Mouse (Mus musculus): Measurements from ENCODE around the gene Pdhx. TPM values are rescaled to one million over a fixed set of nuclear protein-coding genes. Genes with fewer than 3 reads are reported as not detected.

The Pdhx gene
- polyA plus RNA-seq, 1 experiment, result 20.3 TPM

GRCm38 (mm10) chr2:103020191-103020987 is 52.9 kb downstream of the Pdhx start:
- H3K4me3 ChIP-seq (ENCODE audit: insufficient read depth, low read length), result no peak overlapping the region
- no peak overlapping the region for H3K27ac ChIP-seq (ENCODE audit: insufficient read depth, low read length)
- peaks cover 11% of the 10 kb centered on the region for H3K4me1 ChIP-seq (ENCODE audit: control insufficient read depth, insufficient read depth, low read length)
- TF ChIP-seq CTCF (IDR thresholded peaks at IDR 0.05; ENCODE audit: borderline replicate concordance, insufficient read depth, low read length) (no peak), POLR2A (IDR thresholded peaks at IDR 0.05; ENCODE audit: low read depth, low read length) (no peak)

GRCm38 (mm10) chr2:103018817-103019494 is 54.4 kb downstream of the Pdhx start:
- no peak overlapping the region for H3K4me3 ChIP-seq (ENCODE audit: insufficient read depth, low read length)
- peaks cover 11% of the 10 kb centered on the region for H3K4me1 ChIP-seq (ENCODE audit: control insufficient read depth, insufficient read depth, low read length)
- H3K27ac ChIP-seq (ENCODE audit: insufficient read depth, low read length), result no peak overlapping the region
- TF ChIP-seq CTCF (IDR thresholded peaks at IDR 0.05; ENCODE audit: borderline replicate concordance, insufficient read depth, low read length) (no peak), POLR2A (IDR thresholded peaks at IDR 0.05; ENCODE audit: low read depth, low read length) (no peak)

- Histone ChIP-seq H3K4me3 (ENCODE audit: insufficient read depth, low read length) (no peak overlapping the region), H3K27ac (ENCODE audit: insufficient read depth, low read length) (no peak overlapping the region), H3K4me1 (ENCODE audit: control insufficient read depth, insufficient read depth, low read length) (peaks cover 17% of the 10 kb centered on the region)
- TF ChIP-seq POLR2A (IDR thresholded peaks at IDR 0.05; ENCODE audit: low read depth, low read length) (no peak), CTCF (IDR thresholded peaks at IDR 0.05; ENCODE audit: borderline replicate concordance, insufficient read depth, low read length) (no peak)
These were observed 55.9 kb downstream of the Pdhx start for GRCm38 (mm10) chr2:103017391-103017824.

- Histone ChIP-seq H3K27ac (ENCODE audit: insufficient read depth, low read length) (no peak overlapping the region), H3K4me1 (ENCODE audit: control insufficient read depth, insufficient read depth, low read length) (peaks cover 17% of the 10 kb centered on the region), H3K4me3 (ENCODE audit: insufficient read depth, low read length) (no peak overlapping the region)
- TF ChIP-seq POLR2A (IDR thresholded peaks at IDR 0.05; ENCODE audit: low read depth, low read length) (no peak), CTCF (IDR thresholded peaks at IDR 0.05; ENCODE audit: borderline replicate concordance, insufficient read depth, low read length) (no peak)
These were observed 57.2 kb downstream of the Pdhx start for GRCm38 (mm10) chr2:103016089-103016488.

GRCm38 (mm10) chr2:103012782-103013575 is 60.3 kb downstream of the Pdhx start:
- H3K4me1 ChIP-seq (ENCODE audit: control insufficient read depth, insufficient read depth, low read length), result peaks cover 16% of the 10 kb centered on the region
- H3K27ac ChIP-seq (ENCODE audit: insufficient read depth, low read length), result peak overlapping the region; percentile 1; the same call in 1 of the 2 replicates
- H3K4me3 ChIP-seq (ENCODE audit: insufficient read depth, low read length), result no peak overlapping the region
- TF ChIP-seq CTCF (IDR thresholded peaks at IDR 0.05; ENCODE audit: borderline replicate concordance, insufficient read depth, low read length), result no peak
- no peak for TF ChIP-seq POLR2A (IDR thresholded peaks at IDR 0.05; ENCODE audit: low read depth, low read length)

- TF ChIP-seq POLR2A (IDR thresholded peaks at IDR 0.05; ENCODE audit: low read depth, low read length) (no peak), CTCF (IDR thresholded peaks at IDR 0.05; ENCODE audit: borderline replicate concordance, insufficient read depth, low read length) (no peak)
- H3K4me1 ChIP-seq (ENCODE audit: control insufficient read depth, insufficient read depth, low read length), result peaks cover 9% of the 10 kb centered on the region
- no peak overlapping the region for H3K4me3 ChIP-seq (ENCODE audit: insufficient read depth, low read length)
- no peak overlapping the region for H3K27ac ChIP-seq (ENCODE audit: insufficient read depth, low read length)
These were observed 65.1 kb downstream of the Pdhx start for GRCm38 (mm10) chr2:103008221-103008620.

GRCm38 (mm10) chr2:103004599-103004998 is 68.7 kb downstream of the Pdhx start:
- no peak overlapping the region for H3K4me3 ChIP-seq (ENCODE audit: insufficient read depth, low read length)
- TF ChIP-seq CTCF (IDR thresholded peaks at IDR 0.05; ENCODE audit: borderline replicate concordance, insufficient read depth, low read length) (no peak), POLR2A (IDR thresholded peaks at IDR 0.05; ENCODE audit: low read depth, low read length) (no peak)
- H3K4me1 ChIP-seq (ENCODE audit: control insufficient read depth, insufficient read depth, low read length), result peaks cover 7% of the 10 kb centered on the region; the same call in 1 of the 2 replicates
- H3K27ac ChIP-seq (ENCODE audit: insufficient read depth, low read length), result no peak overlapping the region

DNA sequence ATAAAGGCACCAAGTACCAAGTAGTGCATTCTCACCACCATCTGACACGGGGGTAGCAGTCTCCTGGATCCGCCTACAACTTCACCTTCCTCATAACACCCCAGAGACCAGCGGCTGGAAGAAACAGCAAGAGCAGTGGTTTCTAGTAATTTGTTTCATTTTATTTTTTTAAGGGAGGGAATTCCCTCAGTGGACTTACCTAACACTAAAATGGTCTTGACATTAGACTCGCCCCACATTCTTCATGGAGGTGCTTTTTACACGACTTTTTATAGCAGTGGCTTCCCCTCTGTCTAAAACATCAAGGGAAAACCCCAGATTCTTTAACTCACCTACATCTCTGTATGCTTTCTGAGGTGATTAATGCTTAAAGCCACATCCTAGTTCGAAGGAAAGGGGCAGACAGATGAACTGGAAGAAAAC is 74.1 kb downstream of the Pdhx start:
- TF ChIP-seq POLR2A (IDR thresholded peaks at IDR 0.05; ENCODE audit: low read depth, low read length) (no peak), CTCF (IDR thresholded peaks at IDR 0.05; ENCODE audit: borderline replicate concordance, insufficient read depth, low read length) (no peak)
- Histone ChIP-seq H3K27ac (ENCODE audit: insufficient read depth, low read length) (no peak overlapping the region), H3K4me1 (ENCODE audit: control insufficient read depth, insufficient read depth, low read length) (peaks cover 8% of the 10 kb centered on the region), H3K4me3 (ENCODE audit: insufficient read depth, low read length) (no peak overlapping the region)

DNA sequence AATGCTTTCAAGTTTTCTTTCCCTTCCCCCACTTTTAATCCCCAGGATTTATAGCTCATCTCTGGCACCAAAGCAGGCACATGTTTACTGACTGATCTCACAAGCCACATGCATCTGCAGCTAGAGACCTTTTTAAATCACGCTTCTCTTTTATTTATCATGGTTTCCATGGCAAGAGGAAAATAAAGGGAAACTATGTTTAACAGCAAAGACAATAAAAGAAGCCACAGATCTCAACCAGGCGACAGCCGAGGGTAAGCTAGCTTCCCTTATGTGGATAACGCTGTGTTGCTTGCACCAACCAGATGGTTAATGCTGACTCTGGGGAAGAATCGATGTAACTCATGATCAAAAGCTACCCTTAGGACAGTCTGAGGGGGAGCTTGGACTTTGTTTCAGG is 75.0 kb downstream of the Pdhx start:
- TF ChIP-seq POLR2A (IDR thresholded peaks at IDR 0.05; ENCODE audit: low read depth, low read length) (no peak), CTCF (IDR thresholded peaks at IDR 0.05; ENCODE audit: borderline replicate concordance, insufficient read depth, low read length) (no peak)
- H3K4me3 ChIP-seq (ENCODE audit: insufficient read depth, low read length), result no peak overlapping the region
- peaks cover 8% of the 10 kb centered on the region for H3K4me1 ChIP-seq (ENCODE audit: control insufficient read depth, insufficient read depth, low read length)
- H3K27ac ChIP-seq (ENCODE audit: insufficient read depth, low read length), result no peak overlapping the region
